Mouse (Mus musculus) megakaryocyte, embryonic 14.5 days (primary cell): Measurements from ENCODE around the gene Ltc4s. TPM values are rescaled to one million over a fixed set of nuclear protein-coding genes. Genes with fewer than 3 reads are reported as not detected.

ENCODE experiments used
- H3K27me3 ChIP-seq: replicated peaks from 2 replicates; pipeline ENCODE3; 2012; ENCODE audit warnings: inconsistent platforms
- H3K36me3 ChIP-seq: replicated peaks from 2 replicates; pipeline ENCODE3; 2012; ENCODE audit warnings: low read length, inconsistent platforms, mixed read lengths
- H3K4me1 ChIP-seq: 2 replicates; pipeline ENCODE4 v1.6.1; 2012; ENCODE audit warnings: inconsistent platforms
- H3K4me3 ChIP-seq: replicated peaks from 2 replicates; pipeline ENCODE3; 2012; ENCODE audit warnings: moderate library complexity, mild to moderate bottlenecking, inconsistent platforms
- H3K9me3 ChIP-seq: 2 replicates; pipeline ENCODE4 v1.6.1; 2012; ENCODE audit warnings: inconsistent platforms
- FLI1 ChIP-seq: IDR thresholded peaks from 2 replicates; pipeline ENCODE4 v1.6.1; 2012; ENCODE audit warnings: low read length, inconsistent platforms, mixed read lengths
- GATA1 ChIP-seq: IDR thresholded peaks from 3 replicates; pipeline ENCODE4 v1.6.1; 2012; ENCODE audit warnings: mixed read lengths, low read length, inconsistent platforms, borderline replicate concordance
- polyA plus RNA-seq: library from polyadenylated mRNA; stranded (reverse); fragments of >175 nt; gene quantifications from 2 replicates; pipeline ENCODE4 v1.2.3, GENCODE M21; 2012; ENCODE audit warnings: low replicate concordance; ENCODE audit not compliant: insufficient read depth

Gene Ltc4s
- polyA plus RNA-seq, 1 experiment, result 10.5 TPM

GRCm38 (mm10) chr11:50226406-50226805 is 12.0 kb downstream of the Ltc4s start:
- Histone ChIP-seq H3K9me3 (no peaks in the 10 kb centered on the region), H3K4me3 (peak overlapping the region; percentile 97), H3K36me3 (peaks cover 50% of the 10 kb centered on the region), H3K27me3 (no peaks in the 10 kb centered on the region), H3K4me1 (peaks cover 81% of the 10 kb centered on the region)
- TF ChIP-seq GATA1 (no peak), FLI1 (no peak)

- no peaks in the 10 kb centered on the region for H3K9me3 ChIP-seq
- H3K27me3 ChIP-seq, result no peaks in the 10 kb centered on the region
- peaks cover 47% of the 10 kb centered on the region for H3K36me3 ChIP-seq
- TF ChIP-seq FLI1 (no peak), GATA1 (no peak)
- peaks cover 77% of the 10 kb centered on the region for H3K4me1 ChIP-seq
- H3K4me3 ChIP-seq, result peak overlapping the region; percentile 97
Measured at GRCm38 (mm10) chr11:50225611-50226378, 12.6 kb downstream of the Ltc4s start.

GRCm38 (mm10) chr11:50224671-50225530 is 13.5 kb downstream of the Ltc4s start:
- TF ChIP-seq GATA1, result no peak
- no peak for TF ChIP-seq FLI1
- Histone ChIP-seq H3K27me3 (no peaks in the 10 kb centered on the region), H3K9me3 (no peaks in the 10 kb centered on the region), H3K4me1 (peaks cover 71% of the 10 kb centered on the region), H3K4me3 (peak overlapping the region; percentile 97), H3K36me3 (peaks cover 46% of the 10 kb centered on the region)

- H3K36me3 ChIP-seq, result peaks cover 41% of the 10 kb centered on the region
- TF ChIP-seq GATA1, result no peak
- no peak for TF ChIP-seq FLI1
Measured at GRCm38 (mm10) chr11:50223783-50224662, 14.4 kb downstream of the Ltc4s start.

GRCm38 (mm10) chr11:50222559-50223276 is 15.7 kb downstream of the Ltc4s start:
- Histone ChIP-seq H3K27me3 (no peaks in the 10 kb centered on the region), H3K4me3 (peak overlapping the region; percentile 97), H3K4me1 (peaks cover 67% of the 10 kb centered on the region), H3K9me3 (no peaks in the 10 kb centered on the region), H3K36me3 (peaks cover 32% of the 10 kb centered on the region)
- TF ChIP-seq GATA1 (no peak), FLI1 (no peak)

More at GRCm38 (mm10) chr11:50223783-50224662, 14.4 kb downstream of the Ltc4s start:
- H3K4me1 ChIP-seq, result peaks cover 67% of the 10 kb centered on the region
- no peaks in the 10 kb centered on the region for H3K9me3 ChIP-seq
- H3K27me3 ChIP-seq, result no peaks in the 10 kb centered on the region
- H3K4me3 ChIP-seq, result peak overlapping the region; percentile 97

- TF ChIP-seq FLI1, result no peak
- no peak for TF ChIP-seq GATA1
- Histone ChIP-seq H3K36me3 (peaks cover 37% of the 10 kb centered on the region), H3K27me3 (no peaks in the 10 kb centered on the region), H3K4me1 (peaks cover 71% of the 10 kb centered on the region), H3K9me3 (no peaks in the 10 kb centered on the region), H3K4me3 (no peak overlapping the region)
Measured at GRCm38 (mm10) chr11:50219833-50220232, 18.6 kb downstream of the Ltc4s start.

- peaks cover 37% of the 10 kb centered on the region for H3K36me3 ChIP-seq
- no peaks in the 10 kb centered on the region for H3K9me3 ChIP-seq
- no peaks in the 10 kb centered on the region for H3K27me3 ChIP-seq
- no peak for TF ChIP-seq FLI1
- TF ChIP-seq GATA1, result no peak
- peaks cover 69% of the 10 kb centered on the region for H3K4me1 ChIP-seq
- no peak overlapping the region for H3K4me3 ChIP-seq
Measured at GRCm38 (mm10) chr11:50217811-50218210, 20.6 kb downstream of the Ltc4s start.

GRCm38 (mm10) chr11:50216724-50217366 is 21.6 kb downstream of the Ltc4s start:
- Histone ChIP-seq H3K9me3 (no peaks in the 10 kb centered on the region), H3K4me1 (peaks cover 72% of the 10 kb centered on the region), H3K27me3 (no peaks in the 10 kb centered on the region), H3K4me3 (no peak overlapping the region), H3K36me3 (peaks cover 31% of the 10 kb centered on the region)
- TF ChIP-seq FLI1 (no peak), GATA1 (no peak)
